Mouse (Mus musculus) heart, adult 18-20 months (tissue): ENCODE data around the gene Numa1. TPM values are rescaled to one million over a fixed set of nuclear protein-coding genes. Genes with fewer than 3 reads are reported as not detected.

Experiments used
- DNase-seq, 2 experiments: peaks; one replicate each; pipeline ENCODE4 v3.0.0; 2021 to 2022; ENCODE audit warnings: mixed read lengths in 1 of 2
- total RNA-seq, 2 experiments: library from RNA; stranded (reverse); gene quantifications; 2 replicates each; pipeline ENCODE4 v1.2.3; 2021

Gene Numa1
- total RNA-seq, 2 experiments from 2014 or later = 89.0 to 95.0 TPM

GRCm38 (mm10) chr7:102061353-102061752 lies 127.4 kb downstream of the Numa1 start:
- no peak for DNase-seq

DNA sequence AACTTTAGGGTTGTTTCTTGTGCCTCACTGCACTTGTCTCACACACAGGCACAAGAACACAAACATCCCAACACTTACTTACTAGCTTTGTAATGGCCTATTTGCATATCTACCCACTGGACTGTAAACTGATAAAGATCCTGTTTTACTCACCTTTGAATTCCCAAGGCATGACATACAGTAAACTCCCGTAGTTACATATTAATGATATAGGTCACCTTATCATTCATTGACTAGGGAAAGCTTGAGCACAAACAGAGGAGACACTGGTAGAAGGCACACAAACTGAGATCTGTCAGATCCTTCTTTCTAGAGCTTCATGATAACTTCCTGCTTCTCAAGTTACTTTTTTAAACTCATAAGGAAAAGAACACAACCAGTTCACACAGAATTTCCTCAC lies 128.3 kb downstream of the Numa1 start:
- no peak for DNase-seq

DNA sequence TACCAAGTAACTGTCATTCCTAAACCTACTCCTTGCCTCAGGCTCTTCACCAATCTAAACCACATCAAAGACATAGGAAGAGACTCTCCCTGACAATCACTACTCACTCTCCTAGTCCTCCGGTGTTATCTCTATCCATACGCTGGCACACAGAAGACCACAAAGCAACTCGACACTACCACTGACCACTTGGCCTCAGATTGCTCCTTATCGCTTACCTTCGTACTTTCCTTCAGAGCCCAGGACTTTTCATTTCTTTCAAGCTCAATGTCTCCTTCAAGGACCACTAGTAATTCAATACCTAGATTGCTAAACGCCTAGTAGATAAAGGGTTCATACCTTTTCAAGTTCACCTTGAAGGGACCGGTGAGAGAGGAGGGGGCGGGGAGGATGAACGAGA lies 130.0 kb downstream of the Numa1 start:
- no peak for DNase-seq

Other genes starting within 250 kb of the Numa1 start
- gene Phox2a, start 115.8 kb upstream of the Numa1 start, total RNA-seq = under 1 TPM; 0.18 to 0.27 TPM
- 100 to 1,000 TPM; 184 to 200 TPM for gene Inppl1, start 95.9 kb upstream of the Numa1 start, total RNA-seq
- gene Folr2, start 76.9 kb upstream of the Numa1 start, total RNA-seq = 1 to 10 TPM; 5.0 to 7.5 TPM
- gene Anapc15, start 70.4 kb upstream of the Numa1 start, total RNA-seq = 10 to 100 TPM; 16.8 to 17.2 TPM
- not detected for gene Folr1, start 63.3 kb upstream of the Numa1 start, total RNA-seq
- gene Lamtor1, start 28.2 kb upstream of the Numa1 start, total RNA-seq = 100 to 1,000 TPM; 117 TPM
- not detected for gene Tomt, start 27.8 kb upstream of the Numa1 start, total RNA-seq
- 1 to 10 TPM; 4.1 to 5.7 TPM for gene Lrrc51, start 216 bp upstream of the Numa1 start, total RNA-seq
- gene Il18bp, start 84.6 kb downstream of the Numa1 start, total RNA-seq = 10 to 100 TPM in 1 of 2 experiments, 1 to 10 TPM in 1; 7.4 to 11.9 TPM
- gene Rnf121, start 131.4 kb downstream of the Numa1 start, total RNA-seq = 10 to 100 TPM; 24.5 TPM
- gene Xndc1, start 131.4 kb downstream of the Numa1 start, total RNA-seq = 1 to 10 TPM; 4.9 to 6.9 TPM
- under 1 TPM; 0.44 to 0.74 TPM for gene Xntrpc, start 131.6 kb downstream of the Numa1 start, total RNA-seq
- gene Trpc2, start 149.0 kb downstream of the Numa1 start, total RNA-seq = under 1 TPM; 0.15 to 0.90 TPM
- 100 to 1,000 TPM; 268 to 300 TPM for gene Art1, start 167.6 kb downstream of the Numa1 start, total RNA-seq
- 10 to 100 TPM; 15.2 to 22.8 TPM for gene Art5, start 175.4 kb downstream of the Numa1 start, total RNA-seq
- not detected for gene Chrna10, start 182.7 kb downstream of the Numa1 start, total RNA-seq